28 mouse cellular contexts compared by ENCODE assay signal in genomic region chr8:54554921-54555320, GRCm38 (mm10). TPM values are rescaled to one million over a fixed set of nuclear protein-coding genes. Genes with fewer than 3 reads are reported as not detected.
DNase-seq lines count a peak whose midpoint lies in the region; ATAC-seq and TF ChIP-seq lines count a peak whose summit lies in the region.
"Had no signal": no experiment of that assay in that cellular context is flagged by ENCODE, and none has a peak within 500 bp of the region (broad histone marks: within the 10 kb centered on the region; RNA-seq: fewer than 3 reads in every experiment).

No protein-coding gene starts in this region.

- DNase-seq in gastrocnemius, adult 2 months: no peak
- DNase-seq in gastrocnemius, postnatal 14 days: no peak
- DNase-seq in brain, adult 2 months (ENCODE audit: low read depth, low spot score): peak; percentile 62
- DNase-seq in adrenal gland, adult 18-20 months (ENCODE audit: low spot score in 2 of 2): no peak
- no peak for DNase-seq in midbrain, embryonic 11.5 days (ENCODE audit: low spot score, missing footprints)
- DNase-seq: adrenal gland, adult 8-10 months; adrenal gland, postnatal 14 days; adrenal gland, postnatal 36 days; cerebellum, adult 11 months; cerebellum, adult 18-20 months; cerebellum, adult 8-10 months; cerebellum, adult 9-11 months; cerebellum, postnatal 14 days; cerebellum, postnatal 36 days; embryo, embryonic 11 days had no signal

- no peaks in the 10 kb centered on the region for H3K27me3 ChIP-seq in myocyte (ENCODE audit: control insufficient read depth, insufficient read depth, insufficient read length)
- no peaks in the 10 kb centered on the region for H3K27me3 ChIP-seq in midbrain, embryonic 11.5 days (ENCODE audit: control insufficient read depth, insufficient read depth, low read length)
- H3K27me3 ChIP-seq: embryonic facial prominence, embryonic 15.5 days; forebrain, embryonic 12.5 days had no signal

- peak overlapping the region; percentile 50 for H3K4me3 ChIP-seq in gastrocnemius, adult 2 months
- no peak overlapping the region for H3K4me3 ChIP-seq in myocyte
- H3K4me3 ChIP-seq in midbrain, embryonic 11.5 days (ENCODE audit: low read depth, low read length): no peak overlapping the region
- H3K4me3 ChIP-seq: embryonic facial prominence, embryonic 13.5 days; embryonic facial prominence, embryonic 15.5 days; erythroblast, embryonic 14.5 days; forebrain, embryonic 10.5 days; forebrain, embryonic 12.5 days had no signal

- H3K9me3 ChIP-seq in midbrain, embryonic 11.5 days (ENCODE audit: control insufficient read depth, low read length): no peaks in the 10 kb centered on the region
- H3K9me3 ChIP-seq: embryonic facial prominence, embryonic 13.5 days; embryonic facial prominence, embryonic 15.5 days; forebrain, embryonic 10.5 days; forebrain, embryonic 12.5 days had no signal

- H3K79me2 ChIP-seq in myocyte (ENCODE audit: control insufficient read depth, insufficient read depth): peaks cover 92% of the 10 kb centered on the region

- intact Hi-C loops in gastrocnemius, adult 2 months (cut with DNase I): no loop called here
- intact Hi-C loops in gastrocnemius, postnatal 14 days (cut with DNase I; ENCODE audit: low total_unique reads): no loop called here

- no peak for ATAC-seq in midbrain, embryonic 11.5 days (ENCODE audit: low FRiP score)
- ATAC-seq: forebrain, embryonic 14.5 days; forebrain, embryonic 16.5 days had no signal

- TF ChIP-seq CTCF in gastrocnemius, adult 2 months (IDR thresholded peaks at IDR 0.05): no peak

- WGBS in midbrain, embryonic 11.5 days: 85% methylated on average over 2 of the region's 2 CpGs

- peak overlapping the region; percentile 80 for H3K27ac ChIP-seq in gastrocnemius, adult 2 months
- no peak overlapping the region for H3K27ac ChIP-seq in midbrain, embryonic 11.5 days (ENCODE audit: low read depth, low read length)
- H3K27ac ChIP-seq: embryonic facial prominence, embryonic 13.5 days; embryonic facial prominence, embryonic 15.5 days; forebrain, embryonic 10.5 days; forebrain, embryonic 12.5 days had no signal

- no peak overlapping the region for H3ac ChIP-seq in myocyte (ENCODE audit: control insufficient read depth, insufficient read length)

- no peak for TF ChIP-seq POLR2A in myocyte (IDR thresholded peaks at IDR 0.05; ENCODE audit: insufficient read length, low read depth)

- H3K36me3 ChIP-seq in myocyte (ENCODE audit: control insufficient read depth, insufficient read depth): peaks cover 13% of the 10 kb centered on the region
- H3K36me3 ChIP-seq in midbrain, embryonic 11.5 days (ENCODE audit: control insufficient read depth, insufficient read depth, low read length): no peaks in the 10 kb centered on the region
- H3K36me3 ChIP-seq: embryonic facial prominence, embryonic 13.5 days; embryonic facial prominence, embryonic 15.5 days; forebrain, embryonic 10.5 days; forebrain, embryonic 12.5 days had no signal

- H3K4me2 ChIP-seq in myocyte (ENCODE audit: low read depth): peak overlapping the region; percentile 88
- no peak overlapping the region for H3K4me2 ChIP-seq in midbrain, embryonic 11.5 days
- H3K4me2 ChIP-seq: embryonic facial prominence, embryonic 13.5 days; embryonic facial prominence, embryonic 15.5 days; forebrain, embryonic 12.5 days had no signal

- H3K4me1 ChIP-seq in midbrain, embryonic 11.5 days (ENCODE audit: control insufficient read depth, insufficient read depth, low read length): no peaks in the 10 kb centered on the region
- H3K4me1 ChIP-seq: embryonic facial prominence, embryonic 13.5 days; embryonic facial prominence, embryonic 15.5 days; forebrain, embryonic 10.5 days; forebrain, embryonic 12.5 days had no signal

- H3K9ac ChIP-seq in midbrain, embryonic 11.5 days (ENCODE audit: low read length): no peak overlapping the region
- H3K9ac ChIP-seq: embryonic facial prominence, embryonic 13.5 days; embryonic facial prominence, embryonic 15.5 days; forebrain, embryonic 12.5 days had no signal

TF ChIP-seq in myocyte, 11 proteins besides CTCF, POLR2A, EP300 and RAD21:
- TF ChIP-seq SRF (IDR thresholded peaks at IDR 0.05; ENCODE audit: control insufficient read depth, insufficient read length, low read depth) (no peak), CEBPB (IDR thresholded peaks at IDR 0.05; ENCODE audit: insufficient read depth, poor library complexity, severe bottlenecking) (0 out of 2 replicates have a peak, but pooled peaks have one; percentile 32)

RNA-seq across cellular contexts. Expression of gene Spcs3, which starts 25.1 kb away (rescaled TPM):
- 10 to 100 TPM; 26.6 to 27.7 TPM for total RNA-seq in gastrocnemius, adult 2 months (2021)
- total RNA-seq in gastrocnemius, postnatal 14 days (2021): 10 to 100 TPM; 18.4 to 21.9 TPM
- 18.3 TPM for polyA plus RNA-seq in myocyte (2012; fragmentation: generic; extraction: Trizol)
- total RNA-seq in adrenal gland, adult 18-20 months (2021): 10 to 100 TPM; 31.7 to 48.9 TPM
- 81.7 and 92.9 TPM in 2 replicates for polyA plus RNA-seq in midbrain, embryonic 11.5 days (2014; fragmentation: Nextera tagmentation; extraction: Ambion mirVana)

RNA-seq across cellular contexts. Expression of gene Asb5, which starts 25.5 kb away (rescaled TPM):
- total RNA-seq in gastrocnemius, adult 2 months (2021): 100 to 1,000 TPM; 148 to 292 TPM
- total RNA-seq in gastrocnemius, postnatal 14 days (2021): 100 to 1,000 TPM; 107 to 130 TPM
- polyA plus RNA-seq in myocyte (2012; fragmentation: generic; extraction: Trizol): 144 TPM
- under 1 TPM; 0.60 to 0.93 TPM for total RNA-seq in adrenal gland, adult 18-20 months (2021)
- polyA plus RNA-seq in midbrain, embryonic 11.5 days (2014; fragmentation: Nextera tagmentation; extraction: Ambion mirVana): 4.5 and 5.9 TPM in 2 replicates
- total RNA-seq: adrenal gland, postnatal 14 days; common myeloid progenitor, adult 5-6 weeks had no signal
- polyA plus RNA-seq: erythroblast, embryonic 14.5 days had no signal

RNA-seq across cellular contexts. Expression of gene Spata4, which starts 45.7 kb away (rescaled TPM):
- not detected for total RNA-seq in gastrocnemius, adult 2 months (2021)
- total RNA-seq in gastrocnemius, postnatal 14 days (2021): not detected
- polyA plus RNA-seq in myocyte (2012; fragmentation: generic; extraction: Trizol): not detected
- not detected for total RNA-seq in adrenal gland, adult 18-20 months (2021)
- polyA plus RNA-seq in midbrain, embryonic 11.5 days (2014; fragmentation: Nextera tagmentation; extraction: Ambion mirVana): not detected in 2 replicates
- total RNA-seq: adrenal gland, postnatal 14 days; common myeloid progenitor, adult 5-6 weeks; ES-E14; MEL had no signal
- polyA plus RNA-seq: C2C12; embryonic facial prominence, embryonic 11.5 days; embryonic facial prominence, embryonic 13.5 days; erythroblast, embryonic 14.5 days; forebrain, embryonic 10.5 days had no signal

Comparison
In these comparisons a context has a peak if more than half of its experiments do, and no peak if none do; other contexts are left out.
1. RNA of gene Asb5, which starts 25.5 kb away (total RNA-seq): 148 to 292 TPM in gastrocnemius, adult 2 months and 107 to 130 TPM in gastrocnemius, postnatal 14 days; 0.60 to 0.93 TPM in adrenal gland, adult 18-20 months; every median in the first group is over 10 times any median in the second.